Mouse (Mus musculus) forebrain, embryonic 13.5 days (tissue): ENCODE results near the gene Atp2a1. TPM values are rescaled to one million over a fixed set of nuclear protein-coding genes. Genes with fewer than 3 reads are reported as not detected.

Experiments
- ATAC-seq: fragments of 200-750 bp; cut with Nextera tagmentation; 2 replicates; pipeline ENCODE4 v1.8.0; 2017
- H3K27ac ChIP-seq: fragments of 300-500 bp; sonication (generic); 2 replicates; pipeline ENCODE4 v1.5.1; 2015; ENCODE audit warnings: inconsistent platforms, mild to moderate bottlenecking, moderate library complexity
- H3K27me3 ChIP-seq: fragments of 300-500 bp; sonication (generic); 2 replicates; pipeline ENCODE4 v1.6.1; 2015; ENCODE audit warnings: mild to moderate bottlenecking, inconsistent platforms
- H3K36me3 ChIP-seq: fragments of 300-500 bp; sonication (generic); 2 replicates; pipeline ENCODE4 v1.6.1; 2015; ENCODE audit warnings: mild to moderate bottlenecking, inconsistent platforms; ENCODE audit not compliant: poor library complexity, severe bottlenecking
- H3K4me1 ChIP-seq: fragments of 300-500 bp; sonication (generic); 2 replicates; pipeline ENCODE4 v1.6.1; 2015; ENCODE audit warnings: inconsistent platforms
- H3K4me2 ChIP-seq: fragments of 300-500 bp; sonication (generic); 2 replicates; pipeline ENCODE4 v1.6.1; 2015; ENCODE audit warnings: inconsistent platforms, mild to moderate bottlenecking, moderate library complexity
- H3K4me3 ChIP-seq: fragments of 300-500 bp; sonication (generic); 2 replicates; pipeline ENCODE4 v1.5.1; 2015; ENCODE audit warnings: mild to moderate bottlenecking, inconsistent platforms
- H3K9ac ChIP-seq: fragments of 300-500 bp; sonication (generic); 2 replicates; pipeline ENCODE4 v1.6.1; 2015; ENCODE audit warnings: mild to moderate bottlenecking, inconsistent platforms
- H3K9me3 ChIP-seq: fragments of 300-500 bp; sonication (generic); replicated peaks from 2 replicates; pipeline ENCODE4 v1.6.1; 2016; ENCODE audit warnings: inconsistent platforms
- WGBS: fragments of 180-500 bp; shearing (Covaris S2); methylation state at CpG from one replicate; pipeline ENCODE4 v1.1.7; 2015; 5-methylcytosine and 5-hydroxymethylcytosine counted together
- polyA plus RNA-seq: library from polyadenylated mRNA; unstranded; fragments of >200 nt; fragmentation: Nextera tagmentation; extraction: Ambion mirVana; gene quantifications from 2 replicates; pipeline ENCODE4 v1.2.1, GENCODE M21; 2015

Gene Atp2a1
- polyA plus RNA-seq, 1 experiment from 2014 or later, result 0.32 TPM

DNA sequence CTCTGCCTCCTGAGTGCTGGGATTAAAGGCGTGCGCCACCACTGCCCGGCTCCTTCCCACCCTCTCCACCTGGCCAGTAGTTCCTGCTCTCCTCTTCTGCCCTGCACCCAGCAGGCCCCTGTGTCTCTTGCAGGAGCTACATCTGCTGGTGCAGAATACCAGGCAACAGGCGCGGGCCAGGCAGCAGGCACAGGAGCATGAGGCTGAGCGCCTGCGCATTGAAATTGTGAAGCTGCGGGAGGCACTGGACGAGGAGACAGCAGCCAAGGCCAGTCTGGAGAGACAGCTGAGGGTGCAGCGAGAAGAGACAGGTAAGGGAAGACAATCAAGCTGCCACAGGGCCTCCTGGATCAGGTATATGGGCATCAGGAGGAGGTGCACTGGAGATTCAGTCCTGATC lies 18.9 kb downstream of the Atp2a1 start:
- Histone ChIP-seq H3K36me3 (peaks cover 62% of the 10 kb centered on the region), H3K4me3 (no peak overlapping the region), H3K9me3 (no peaks in the 10 kb centered on the region), H3K4me1 (no peaks in the 10 kb centered on the region), H3K27me3 (no peaks in the 10 kb centered on the region), H3K4me2 (no peak overlapping the region), H3K27ac (no peak overlapping the region), H3K9ac (no peak overlapping the region)
- 90% methylated on average over 10 of the region's 10 CpGs for WGBS
- ATAC-seq, result no peak

- Histone ChIP-seq H3K4me3 (no peak overlapping the region), H3K9me3 (no peaks in the 10 kb centered on the region), H3K27me3 (no peaks in the 10 kb centered on the region), H3K27ac (no peak overlapping the region), H3K9ac (no peak overlapping the region), H3K4me2 (no peak overlapping the region), H3K36me3 (peaks cover 37% of the 10 kb centered on the region), H3K4me1 (no peaks in the 10 kb centered on the region)
- ATAC-seq, result no peak
- 83% methylated on average over 9 of the region's 9 CpGs for WGBS
These were observed 22.8 kb downstream of the Atp2a1 start for GRCm38 (mm10) chr7:126440134-126440533.

- 23% methylated on average over 8 of the region's 8 CpGs for WGBS
These were observed 26.1 kb downstream of the Atp2a1 start for GRCm38 (mm10) chr7:126436851-126437250.

DNA sequence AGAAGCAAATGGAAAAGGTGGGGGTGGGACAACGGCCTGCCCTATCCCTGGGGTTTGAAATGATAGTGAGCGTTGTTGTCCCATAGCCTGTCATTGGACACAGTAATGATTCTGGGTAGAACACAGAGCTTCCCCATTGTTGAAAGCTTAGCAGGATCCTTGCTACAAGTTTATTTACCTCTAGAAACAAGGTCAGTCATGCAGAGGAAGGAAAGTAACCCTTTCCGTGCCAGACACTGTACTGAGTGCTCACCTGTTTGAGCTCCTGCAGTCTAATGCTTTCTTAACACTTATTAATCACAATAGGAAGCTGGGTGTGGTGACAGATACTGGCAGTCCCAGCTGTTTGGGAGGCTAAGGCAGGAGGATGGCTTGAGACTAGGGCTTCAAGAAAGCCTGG lies 27.1 kb downstream of the Atp2a1 start:
- H3K9me3 ChIP-seq, result no peaks in the 10 kb centered on the region
- no peaks in the 10 kb centered on the region for H3K4me1 ChIP-seq
- peaks cover 26% of the 10 kb centered on the region; the same call in 1 of the 2 replicates for H3K36me3 ChIP-seq
- no peaks in the 10 kb centered on the region for H3K27me3 ChIP-seq
- ATAC-seq, result no peak
- 84% methylated on average over 3 of the region's 3 CpGs for WGBS
- no peak overlapping the region for H3K4me3 ChIP-seq
- H3K4me2 ChIP-seq, result no peak overlapping the region
- H3K9ac ChIP-seq, result no peak overlapping the region
- no peak overlapping the region for H3K27ac ChIP-seq

More at GRCm38 (mm10) chr7:126436851-126437250, 26.1 kb downstream of the Atp2a1 start:
- no peaks in the 10 kb centered on the region for H3K27me3 ChIP-seq
- no peak for ATAC-seq
- H3K9ac ChIP-seq, result no peak overlapping the region
- no peak overlapping the region for H3K4me2 ChIP-seq
- H3K36me3 ChIP-seq, result peaks cover 33% of the 10 kb centered on the region
- no peak overlapping the region for H3K4me3 ChIP-seq
- no peaks in the 10 kb centered on the region for H3K4me1 ChIP-seq
- H3K9me3 ChIP-seq, result no peaks in the 10 kb centered on the region
- no peak overlapping the region for H3K27ac ChIP-seq

DNA sequence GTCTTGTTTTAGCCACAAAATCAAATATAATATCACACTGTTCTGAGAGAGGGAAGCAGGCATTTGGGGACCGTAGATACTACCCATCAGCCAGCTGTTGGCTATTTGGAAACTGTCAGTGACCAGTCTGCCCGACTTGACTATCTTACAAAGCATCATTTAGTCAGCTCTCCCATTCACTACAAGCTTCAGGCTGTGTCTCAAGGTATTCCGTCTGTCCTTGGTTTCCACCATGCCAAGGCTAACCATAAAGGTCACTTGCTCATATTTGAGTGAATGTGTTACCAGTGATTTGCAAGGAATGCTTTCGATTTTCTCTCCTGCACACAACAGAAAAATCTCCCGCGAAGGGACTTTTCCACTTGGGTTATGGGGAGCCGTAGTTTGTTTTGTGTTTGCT lies 28.2 kb downstream of the Atp2a1 start:
- 90% methylated on average over 7 of the region's 7 CpGs for WGBS
- Histone ChIP-seq H3K9me3 (no peaks in the 10 kb centered on the region), H3K27me3 (no peaks in the 10 kb centered on the region), H3K36me3 (peaks cover 20% of the 10 kb centered on the region; the same call in 1 of the 2 replicates), H3K4me2 (no peak overlapping the region), H3K4me1 (peaks cover 1% of the 10 kb centered on the region), H3K9ac (no peak overlapping the region), H3K4me3 (no peak overlapping the region), H3K27ac (no peak overlapping the region)
- no peak for ATAC-seq

DNA sequence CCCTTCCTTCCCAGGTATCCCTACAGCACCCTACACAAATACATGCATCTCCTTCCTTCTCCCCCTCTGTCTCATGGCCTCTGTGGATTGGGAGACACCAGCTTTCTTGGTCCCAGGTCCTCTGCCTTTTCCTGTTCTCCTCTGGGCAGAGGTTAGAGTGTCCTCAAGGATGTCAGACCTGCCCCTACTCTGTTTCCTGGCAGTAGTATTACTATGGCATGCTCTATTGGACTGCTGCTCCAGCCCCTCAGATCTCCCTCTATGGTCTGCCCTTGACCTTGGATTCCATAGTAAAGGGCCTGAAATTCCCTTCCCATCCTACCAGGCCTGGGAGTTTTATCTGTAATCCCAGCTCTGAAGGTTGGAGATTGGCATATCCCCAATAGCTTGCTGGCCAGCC lies 32.7 kb downstream of the Atp2a1 start:
- Histone ChIP-seq H3K27ac (no peak overlapping the region), H3K4me2 (0 out of 2 replicates have a peak overlapping the region, but pooled peaks have one; percentile 90), H3K9ac (0 out of 2 replicates have a peak overlapping the region, but pooled peaks have one; percentile 90), H3K4me3 (no peak overlapping the region), H3K36me3 (peaks cover 12% of the 10 kb centered on the region; the same call in 1 of the 2 replicates), H3K27me3 (no peaks in the 10 kb centered on the region), H3K9me3 (no peaks in the 10 kb centered on the region), H3K4me1 (peaks cover 16% of the 10 kb centered on the region)
- ATAC-seq, result no peak

DNA sequence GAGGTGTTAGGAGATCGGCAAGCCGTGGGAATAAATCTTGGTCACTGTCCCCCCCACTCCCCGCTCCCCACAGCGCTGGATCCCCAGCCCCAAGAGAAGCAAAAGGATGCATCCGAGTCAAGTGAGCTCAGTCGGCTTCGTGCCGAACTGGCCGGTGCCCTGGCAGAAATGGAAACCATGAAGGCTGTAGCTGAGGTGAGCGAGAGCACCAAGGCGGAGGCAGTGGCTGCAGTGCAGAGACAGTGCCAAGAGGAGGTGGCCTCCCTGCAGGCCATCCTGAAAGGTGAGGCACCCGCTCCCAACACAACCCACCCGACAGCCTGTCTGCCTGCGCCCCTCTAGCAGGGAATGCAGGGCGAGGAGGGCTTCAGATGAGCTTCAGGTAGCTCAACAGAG lies 33.4 kb downstream of the Atp2a1 start:
- Histone ChIP-seq H3K4me3 (peak overlapping the region; percentile 70), H3K9me3 (no peaks in the 10 kb centered on the region), H3K27me3 (no peaks in the 10 kb centered on the region), H3K4me1 (peaks cover 16% of the 10 kb centered on the region), H3K9ac (peak overlapping the region; percentile 90), H3K36me3 (peaks cover 8% of the 10 kb centered on the region; the same call in 1 of the 2 replicates), H3K4me2 (peak overlapping the region; percentile 90), H3K27ac (no peak overlapping the region)
- WGBS, result 26% methylated on average over 15 of the region's 15 CpGs
- ATAC-seq, result no peak; the same call in 1 of the 2 replicates

GRCm38 (mm10) chr7:126428631-126429502 lies 34.0 kb downstream of the Atp2a1 start, which contains the start of gene Rabep2:
Gene Rabep2 (plus strand): TSS chr7:126428759.
- Histone ChIP-seq H3K9ac (peak within 1 kb of the TSS; percentile 90), H3K9me3 (no peaks in the 10 kb centered on the region), H3K4me1 (peaks cover 16% of the 10 kb centered on the region), H3K27ac (peak within 1 kb of the TSS; percentile 80), H3K27me3 (no peaks in the 10 kb centered on the region), H3K4me3 (peak within 1 kb of the TSS; percentile 70), H3K36me3 (0 out of 2 replicates have a peak, but pooled peaks cover 1% of the 10 kb centered on the region), H3K4me2 (peak within 1 kb of the TSS; percentile 90)
- peak; percentile 95 for ATAC-seq
- WGBS, result under 1% methylated on average over 80 of the region's 82 CpGs

GRCm38 (mm10) chr7:126428154-126428553 lies 34.8 kb downstream of the Atp2a1 start:
- H3K9ac ChIP-seq, result peak overlapping the region; percentile 90
- no peaks in the 10 kb centered on the region for H3K27me3 ChIP-seq
- no peaks in the 10 kb centered on the region for H3K36me3 ChIP-seq
- peak overlapping the region; percentile 70 for H3K4me3 ChIP-seq
- H3K9me3 ChIP-seq, result no peaks in the 10 kb centered on the region
- peak overlapping the region; percentile 90 for H3K4me2 ChIP-seq
- peak overlapping the region; percentile 80 for H3K27ac ChIP-seq
- WGBS, result 18% methylated on average over 4 of the region's 4 CpGs
- ATAC-seq, result no peak
- H3K4me1 ChIP-seq, result peaks cover 16% of the 10 kb centered on the region

DNA sequence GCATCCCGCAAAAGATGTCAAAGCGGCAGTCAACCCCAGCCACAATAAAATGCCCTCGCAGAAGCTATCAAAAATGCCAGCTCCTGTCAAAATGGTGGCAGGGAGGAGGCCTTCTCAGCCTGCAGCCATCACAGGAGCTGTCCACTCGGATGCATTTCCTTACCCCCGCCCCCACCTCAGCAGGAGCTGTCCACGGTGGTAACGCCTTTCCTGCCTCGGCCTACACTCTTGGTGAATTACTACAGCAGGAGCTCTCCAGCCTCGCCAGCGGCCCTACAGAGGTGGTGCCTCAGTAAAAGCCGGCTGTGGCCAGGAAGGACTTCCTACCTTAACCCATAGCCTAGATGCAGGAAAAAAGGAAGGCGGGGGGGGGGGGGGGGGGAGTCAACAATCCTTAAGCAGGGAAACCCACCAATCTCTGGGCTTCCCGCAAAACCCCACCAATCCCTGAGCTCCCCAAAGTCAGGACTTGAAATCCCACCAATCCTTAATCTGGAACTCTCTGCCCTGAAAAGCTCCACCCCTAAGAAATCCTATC lies 35.5 kb downstream of the Atp2a1 start:
- Histone ChIP-seq H3K27me3 (no peaks in the 10 kb centered on the region), H3K4me2 (no peak overlapping the region; the same call in 1 of the 2 replicates), H3K9ac (no peak overlapping the region), H3K36me3 (no peaks in the 10 kb centered on the region), H3K4me1 (peaks cover 16% of the 10 kb centered on the region), H3K4me3 (no peak overlapping the region), H3K27ac (no peak overlapping the region), H3K9me3 (no peaks in the 10 kb centered on the region)
- ATAC-seq, result no peak
- WGBS, result 69% methylated on average over 12 of the region's 13 CpGs

DNA sequence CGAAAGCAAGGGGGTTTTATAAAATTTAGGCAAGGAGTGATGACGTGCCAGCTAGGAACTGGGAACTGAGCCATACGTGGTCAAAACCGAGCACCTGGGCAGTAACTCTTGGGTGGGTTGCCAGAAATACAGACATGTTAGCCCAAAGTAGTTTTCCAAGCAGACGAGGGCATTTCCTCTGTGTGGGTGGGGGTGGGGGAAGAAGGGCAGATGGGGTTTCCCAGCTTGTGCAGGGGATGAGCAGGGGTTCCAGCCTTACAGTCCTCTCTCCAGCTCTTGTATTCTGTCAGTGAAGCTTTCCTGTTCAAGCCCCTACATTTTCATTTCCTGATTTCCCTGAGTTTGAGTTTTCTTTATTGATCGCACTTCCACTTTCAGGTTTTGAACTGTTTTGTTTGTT lies 38.7 kb downstream of the Atp2a1 start:
- WGBS, result 89% methylated on average over 6 of the region's 6 CpGs

GRCm38 (mm10) chr7:126421756-126422155 lies 41.2 kb downstream of the Atp2a1 start:
- H3K9ac ChIP-seq, result no peak overlapping the region
- no peak for ATAC-seq
- WGBS, result 85% methylated on average over 5 of the region's 5 CpGs

More for the DNA sequence above, 38.7 kb downstream of the Atp2a1 start:
- H3K27ac ChIP-seq, result no peak overlapping the region
- no peak overlapping the region for H3K9ac ChIP-seq
- ATAC-seq, result no peak
- H3K4me3 ChIP-seq, result no peak overlapping the region
- no peaks in the 10 kb centered on the region for H3K36me3 ChIP-seq
- H3K9me3 ChIP-seq, result no peaks in the 10 kb centered on the region
- H3K4me2 ChIP-seq, result no peak overlapping the region
- no peaks in the 10 kb centered on the region for H3K27me3 ChIP-seq
- H3K4me1 ChIP-seq, result peaks cover 10% of the 10 kb centered on the region

More at GRCm38 (mm10) chr7:126421756-126422155, 41.2 kb downstream of the Atp2a1 start:
- H3K27ac ChIP-seq, result no peak overlapping the region
- no peaks in the 10 kb centered on the region for H3K9me3 ChIP-seq
- H3K27me3 ChIP-seq, result no peaks in the 10 kb centered on the region
- H3K4me1 ChIP-seq, result peaks cover 8% of the 10 kb centered on the region; the same call in 1 of the 2 replicates
- no peaks in the 10 kb centered on the region for H3K36me3 ChIP-seq
- H3K4me2 ChIP-seq, result no peak overlapping the region
- H3K4me3 ChIP-seq, result no peak overlapping the region
